Mouse (Mus musculus) liver, postnatal 0 days (tissue): ENCODE data around the gene Cd5.

Source experiments
- CTCF ChIP-seq: sonication (generic); IDR thresholded peaks from 2 replicates; pipeline ENCODE4 v1.5.1; 2016; ENCODE audit warnings: antibody characterized with exemption, low read depth
- EP300 ChIP-seq: IDR thresholded peaks from 2 replicates; pipeline ENCODE4 v1.6.1; 2016; ENCODE audit warnings: antibody characterized with exemption, low read depth, mild to moderate bottlenecking

- TF ChIP-seq CTCF (no peak), EP300 (no peak)
Measured at GRCm38 (mm10) chr19:10699851-10700250, 39.0 kb downstream of the Cd5 start.
